Mouse (Mus musculus) forebrain, embryonic 10.5 days (tissue): ENCODE measurements around the gene Kank2. TPM values are rescaled to one million over a fixed set of nuclear protein-coding genes. Genes with fewer than 3 reads are reported as not detected.

Experiments used
- DNase-seq: peaks from one replicate; pipeline ENCODE4 v3.0.0-alpha.2; 2017; ENCODE audit warnings: low spot score; ENCODE audit errors: extremely low spot score
- H3K27ac ChIP-seq: fragments of 300-500 bp; sonication (generic); 2 replicates; pipeline ENCODE4 v1.5.1; 2016; ENCODE audit warnings: mild to moderate bottlenecking
- H3K27me3 ChIP-seq: fragments of 300-500 bp; sonication (generic); 2 replicates; pipeline ENCODE4 v1.6.1; 2016; ENCODE audit warnings: mild to moderate bottlenecking; ENCODE audit not compliant: poor library complexity, severe bottlenecking
- H3K36me3 ChIP-seq: fragments of 300-500 bp; sonication (generic); replicated peaks from 2 replicates; pipeline ENCODE4 v1.6.1; 2016; ENCODE audit warnings: mild to moderate bottlenecking, moderate library complexity
- H3K4me1 ChIP-seq: fragments of 300-500 bp; sonication (generic); 2 replicates; pipeline ENCODE4 v1.6.1; 2016
- H3K4me3 ChIP-seq: fragments of 300-500 bp; sonication (generic); 2 replicates; pipeline ENCODE4 v1.5.1; 2016; ENCODE audit warnings: mild to moderate bottlenecking, moderate library complexity
- H3K9me3 ChIP-seq: fragments of 300-500 bp; sonication (generic); 2 replicates; pipeline ENCODE4 v1.6.1; 2016; ENCODE audit warnings: mild to moderate bottlenecking, moderate library complexity
- WGBS: fragments of 180-500 bp; shearing (Covaris S2); methylation state at CpG from one replicate; pipeline ENCODE4 v1.1.7; 2016; 5-methylcytosine and 5-hydroxymethylcytosine counted together
- polyA plus RNA-seq: library from polyadenylated mRNA; unstranded; fragments of >200 nt; fragmentation: Nextera tagmentation; extraction: Ambion mirVana; gene quantifications from 2 replicates; pipeline ENCODE4 v1.2.1, GENCODE M21; 2016

Kank2 gene
- polyA plus RNA-seq, 1 experiment from 2014 or later = 8.6 TPM

DNA sequence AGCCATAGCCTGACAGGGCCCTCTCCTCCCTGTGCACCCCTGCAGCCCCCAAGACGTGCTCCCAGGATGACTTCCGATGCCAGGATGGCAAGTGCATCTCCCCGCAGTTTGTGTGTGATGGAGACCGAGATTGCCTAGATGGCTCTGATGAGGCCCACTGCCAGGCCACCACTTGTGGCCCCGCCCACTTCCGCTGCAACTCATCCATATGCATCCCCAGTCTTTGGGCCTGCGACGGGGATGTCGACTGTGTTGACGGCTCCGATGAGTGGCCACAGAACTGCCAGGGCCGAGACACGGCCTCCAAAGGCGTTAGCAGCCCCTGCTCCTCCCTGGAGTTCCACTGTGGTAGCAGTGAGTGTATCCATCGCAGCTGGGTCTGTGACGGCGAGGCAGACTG lies 65.1 kb downstream of the Kank2 start:
- WGBS = 97% methylated on average over 17 of the region's 17 CpGs
- Histone ChIP-seq H3K36me3 (peaks cover 100% of the 10 kb centered on the region), H3K27ac (no peak overlapping the region), H3K4me1 (peaks cover 11% of the 10 kb centered on the region; the same call in 1 of the 2 replicates), H3K9me3 (no peaks in the 10 kb centered on the region), H3K4me3 (no peak overlapping the region), H3K27me3 (no peaks in the 10 kb centered on the region)
- DNase-seq = no peak

DNA sequence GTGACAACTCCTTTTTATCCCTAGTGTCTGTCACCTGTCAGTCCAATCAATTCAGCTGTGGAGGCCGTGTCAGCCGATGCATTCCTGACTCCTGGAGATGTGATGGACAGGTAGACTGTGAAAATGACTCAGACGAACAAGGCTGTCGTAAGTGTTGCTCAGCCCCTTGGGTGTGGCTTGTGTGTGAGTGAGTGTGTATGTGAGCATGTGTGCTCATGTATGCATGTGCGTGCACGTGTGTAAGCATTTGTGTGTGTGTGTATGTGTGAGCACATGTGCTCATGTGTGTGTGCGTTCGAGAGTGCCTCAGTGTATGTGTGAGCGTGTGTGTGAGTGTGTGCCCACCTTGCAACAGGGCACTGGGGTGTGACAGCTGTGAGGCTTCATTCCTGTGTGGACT lies 66.3 kb downstream of the Kank2 start:
- Histone ChIP-seq H3K9me3 (no peaks in the 10 kb centered on the region), H3K27me3 (no peaks in the 10 kb centered on the region), H3K27ac (no peak overlapping the region), H3K36me3 (peaks cover 100% of the 10 kb centered on the region), H3K4me1 (peaks cover 14% of the 10 kb centered on the region; the same call in 1 of the 2 replicates), H3K4me3 (no peak overlapping the region)
- 96% methylated on average over 9 of the region's 9 CpGs for WGBS
- no peak for DNase-seq

DNA sequence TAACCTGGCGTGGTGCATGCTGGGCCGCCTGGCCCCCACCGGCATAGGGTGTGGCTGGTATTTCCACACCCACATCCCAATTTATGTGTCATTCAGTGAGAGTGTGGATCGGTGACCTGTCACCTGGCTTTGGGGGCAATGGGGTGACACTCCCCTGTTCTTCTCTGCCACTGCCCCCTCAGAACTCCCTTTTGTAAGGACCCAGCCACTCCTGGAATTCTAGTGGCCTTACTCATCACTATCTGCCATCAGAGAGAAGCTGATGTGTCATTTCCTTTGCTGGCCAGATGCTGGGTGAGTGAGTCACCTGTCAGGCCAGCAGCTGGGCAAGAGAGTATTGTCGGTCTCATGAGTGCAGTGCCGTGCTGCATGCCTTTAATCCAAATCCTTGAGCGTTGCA lies 69.3 kb downstream of the Kank2 start:
- H3K4me1 ChIP-seq = peaks cover 40% of the 10 kb centered on the region
- peaks cover 98% of the 10 kb centered on the region for H3K36me3 ChIP-seq
- H3K27me3 ChIP-seq = no peaks in the 10 kb centered on the region
- H3K27ac ChIP-seq = no peak overlapping the region
- H3K4me3 ChIP-seq = no peak overlapping the region
- H3K9me3 ChIP-seq = 0 out of 2 replicates have a peak, but pooled peaks cover 4% of the 10 kb centered on the region
- no peak for DNase-seq
- 94% methylated on average over 7 of the region's 7 CpGs for WGBS

GRCm38 (mm10) chr9:21728261-21728832 lies 70.2 kb downstream of the Kank2 start:
- H3K9me3 ChIP-seq = 0 out of 2 replicates have a peak, but pooled peaks cover 4% of the 10 kb centered on the region
- H3K4me1 ChIP-seq = peaks cover 43% of the 10 kb centered on the region
- no peak overlapping the region for H3K27ac ChIP-seq
- peaks cover 89% of the 10 kb centered on the region for H3K36me3 ChIP-seq
- no peaks in the 10 kb centered on the region for H3K27me3 ChIP-seq
- H3K4me3 ChIP-seq = no peak overlapping the region
- DNase-seq = no peak
- 93% methylated on average over 10 of the region's 10 CpGs for WGBS

- Histone ChIP-seq H3K27ac (0 out of 2 replicates have a peak overlapping the region, but pooled peaks have one; percentile 44), H3K4me1 (peaks cover 50% of the 10 kb centered on the region), H3K9me3 (0 out of 2 replicates have a peak, but pooled peaks cover 4% of the 10 kb centered on the region), H3K36me3 (peaks cover 69% of the 10 kb centered on the region), H3K4me3 (peak overlapping the region; percentile 80; the same call in 1 of the 2 replicates), H3K27me3 (no peaks in the 10 kb centered on the region)
- 92% methylated on average over 14 of the region's 14 CpGs for WGBS
- no peak for DNase-seq
Observed at GRCm38 (mm10) chr9:21726218-21726975, 72.1 kb downstream of the Kank2 start.

- DNase-seq = no peak
- no peaks in the 10 kb centered on the region for H3K27me3 ChIP-seq
- H3K4me3 ChIP-seq = peak overlapping the region; percentile 80
- H3K27ac ChIP-seq = peak overlapping the region; percentile 96
- peaks cover 60% of the 10 kb centered on the region for H3K36me3 ChIP-seq
- 91% methylated on average over 23 of the region's 23 CpGs for WGBS
- peaks cover 50% of the 10 kb centered on the region for H3K4me1 ChIP-seq
- 0 out of 2 replicates have a peak, but pooled peaks cover 4% of the 10 kb centered on the region for H3K9me3 ChIP-seq
Observed at GRCm38 (mm10) chr9:21725224-21726121, 73.1 kb downstream of the Kank2 start.

- Histone ChIP-seq H3K9me3 (0 out of 2 replicates have a peak, but pooled peaks cover 4% of the 10 kb centered on the region), H3K4me3 (peak overlapping the region; percentile 80), H3K27ac (peak overlapping the region; percentile 96), H3K36me3 (peaks cover 47% of the 10 kb centered on the region), H3K27me3 (no peaks in the 10 kb centered on the region), H3K4me1 (peaks cover 47% of the 10 kb centered on the region)
- peak; percentile 93 for DNase-seq
- WGBS = 0% methylated on average over 18 of the region's 18 CpGs
Observed at GRCm38 (mm10) chr9:21724147-21724536, 74.4 kb downstream of the Kank2 start.

GRCm38 (mm10) chr9:21723377-21724146 lies 75.0 kb downstream of the Kank2 start, which contains the start of gene Ldlr:
Gene Ldlr, plus strand, starts transcription at chr9:21723483.
- H3K27ac ChIP-seq = peak within 1 kb of the TSS; percentile 96
- peaks cover 41% of the 10 kb centered on the region for H3K36me3 ChIP-seq
- no peaks in the 10 kb centered on the region for H3K27me3 ChIP-seq
- 0 out of 2 replicates have a peak, but pooled peaks cover 4% of the 10 kb centered on the region for H3K9me3 ChIP-seq
- H3K4me1 ChIP-seq = peaks cover 44% of the 10 kb centered on the region
- DNase-seq = peak; percentile 91
- under 1% methylated on average over 47 of the region's 47 CpGs for WGBS
- H3K4me3 ChIP-seq = peak within 1 kb of the TSS; percentile 80

GRCm38 (mm10) chr9:21721036-21721435 lies 77.5 kb downstream of the Kank2 start:
- WGBS = 83% methylated on average over 2 of the region's 2 CpGs
- no peak for DNase-seq
- peaks cover 16% of the 10 kb centered on the region for H3K36me3 ChIP-seq
- peak overlapping the region; percentile 96 for H3K27ac ChIP-seq
- no peaks in the 10 kb centered on the region for H3K27me3 ChIP-seq
- peaks cover 32% of the 10 kb centered on the region for H3K4me1 ChIP-seq
- no peak overlapping the region for H3K4me3 ChIP-seq
- H3K9me3 ChIP-seq = no peaks in the 10 kb centered on the region

- DNase-seq = no peak
- H3K9me3 ChIP-seq = no peaks in the 10 kb centered on the region
- no peak overlapping the region for H3K4me3 ChIP-seq
- H3K4me1 ChIP-seq = 0 out of 2 replicates have a peak, but pooled peaks cover 4% of the 10 kb centered on the region
- no peak overlapping the region for H3K27ac ChIP-seq
- H3K36me3 ChIP-seq = peaks cover 13% of the 10 kb centered on the region
- no peaks in the 10 kb centered on the region for H3K27me3 ChIP-seq
- 92% methylated on average over 2 of the region's 2 CpGs for WGBS
Observed at GRCm38 (mm10) chr9:21717015-21717414, 81.5 kb downstream of the Kank2 start.
